Mouse (Mus musculus): ENCODE results near the gene Gdf9. TPM values are rescaled to one million over a fixed set of nuclear protein-coding genes. Genes with fewer than 3 reads are reported as not detected.

Gene Gdf9
- polyA plus RNA-seq, 1 experiment from 2014 or later, result 0.91 TPM

DNA sequence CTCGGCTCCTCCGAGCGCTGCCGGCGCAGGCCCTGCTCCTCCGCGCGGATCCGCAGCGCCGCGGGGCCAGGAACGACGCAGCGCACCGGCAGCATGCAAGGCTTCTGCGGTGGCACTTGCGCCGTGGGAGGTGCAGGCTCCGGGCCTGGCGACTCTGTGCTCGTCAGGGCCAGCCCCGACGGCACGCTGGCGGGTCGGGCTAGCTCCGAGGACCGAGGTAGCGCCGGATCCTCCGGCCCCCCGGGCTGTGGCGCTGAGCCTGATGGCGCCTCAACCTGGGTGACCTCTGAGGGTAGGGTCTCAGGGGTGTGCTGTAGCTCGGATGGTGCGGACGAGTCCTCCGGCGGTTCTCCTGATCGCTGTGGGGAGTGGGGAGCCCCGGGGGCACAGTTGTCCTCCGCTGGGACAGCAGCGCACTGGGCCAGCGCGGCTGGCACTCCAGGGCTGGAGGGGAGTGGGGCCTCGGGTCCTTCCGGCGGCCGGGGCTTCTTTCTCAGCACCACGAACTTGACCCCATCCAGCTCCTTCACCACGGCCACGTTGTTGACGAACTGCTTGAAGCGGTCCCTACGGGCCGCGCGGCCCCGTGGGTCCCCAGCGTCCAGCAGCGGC lies 48.5 kb downstream of the Gdf9 start:
- no peak for ATAC-seq (ENCODE audit: extremely low read depth, insufficient number of reproducible peaks, low FRiP score, low TSS enrichment)
- Histone ChIP-seq H3K27me3 (replicated peaks) (peaks cover 77% of the 10 kb centered on the region), H3K4me1 (peaks cover 26% of the 10 kb centered on the region), H3K36me3 (no peaks in the 10 kb centered on the region), H3K27ac (replicated peaks) (no peak overlapping the region), H3K4me3 (peak overlapping the region; percentile 61), H3K9me3 (no peaks in the 10 kb centered on the region), H3K4me2 (peak overlapping the region; percentile 92), H3K9ac (peak overlapping the region; percentile 74)
- 1% methylated on average over 62 of the region's 62 CpGs for WGBS

- Histone ChIP-seq H3K27ac (replicated peaks) (no peak within 1 kb of the TSS), H3K4me1 (peaks cover 26% of the 10 kb centered on the region), H3K4me2 (peak within 1 kb of the TSS; percentile 92), H3K9me3 (no peaks in the 10 kb centered on the region), H3K36me3 (no peaks in the 10 kb centered on the region), H3K27me3 (replicated peaks) (peaks cover 71% of the 10 kb centered on the region), H3K9ac (peak within 1 kb of the TSS; percentile 74), H3K4me3 (peak within 1 kb of the TSS; percentile 61)
- no peak for ATAC-seq (ENCODE audit: extremely low read depth, insufficient number of reproducible peaks, low FRiP score, low TSS enrichment)
- WGBS, result 3% methylated on average over 40 of the region's 40 CpGs
Measured at GRCm38 (mm10) chr11:53479783-53480301, 49.0 kb downstream of the Gdf9 start, which contains the start of the genes Gm9945 and Sowaha. Gene Gm9945, plus strand, starts transcription at chr11:53480166. Gene Sowaha, minus strand, starts transcription at chr11:53480274.

GRCm38 (mm10) chr11:53481088-53481730 lies 50.4 kb downstream of the Gdf9 start:
- H3K27me3 ChIP-seq (replicated peaks), result peaks cover 60% of the 10 kb centered on the region
- no peak overlapping the region for H3K27ac ChIP-seq (replicated peaks)
- no peak overlapping the region for H3K4me2 ChIP-seq
- no peaks in the 10 kb centered on the region for H3K36me3 ChIP-seq
- 68% methylated on average over 4 of the region's 4 CpGs for WGBS
- H3K4me1 ChIP-seq, result peaks cover 26% of the 10 kb centered on the region
- H3K4me3 ChIP-seq, result no peak overlapping the region
- H3K9me3 ChIP-seq, result no peaks in the 10 kb centered on the region
- ATAC-seq (ENCODE audit: extremely low read depth, insufficient number of reproducible peaks, low FRiP score, low TSS enrichment), result no peak
- H3K9ac ChIP-seq, result no peak overlapping the region

- H3K4me1 ChIP-seq, result peaks cover 35% of the 10 kb centered on the region
- H3K4me2 ChIP-seq, result no peak overlapping the region
- peak overlapping the region; percentile 17; the same call in 1 of the 2 replicates for H3K27ac ChIP-seq (replicated peaks)
- no peak overlapping the region for H3K4me3 ChIP-seq
- no peaks in the 10 kb centered on the region for H3K36me3 ChIP-seq
- H3K27me3 ChIP-seq (replicated peaks), result peaks cover 62% of the 10 kb centered on the region
- H3K9ac ChIP-seq, result no peak overlapping the region
- 45% methylated on average over 9 of the region's 9 CpGs for WGBS
- no peak for ATAC-seq (ENCODE audit: extremely low read depth, insufficient number of reproducible peaks, low FRiP score, low TSS enrichment)
- H3K9me3 ChIP-seq, result no peaks in the 10 kb centered on the region
Measured at GRCm38 (mm10) chr11:53483159-53483891, 52.5 kb downstream of the Gdf9 start.

GRCm38 (mm10) chr11:53485719-53486118 lies 54.9 kb downstream of the Gdf9 start:
- Histone ChIP-seq H3K4me2 (no peak overlapping the region), H3K4me1 (peaks cover 11% of the 10 kb centered on the region), H3K9me3 (0 out of 2 replicates have a peak, but pooled peaks cover 3% of the 10 kb centered on the region), H3K36me3 (no peaks in the 10 kb centered on the region), H3K9ac (no peak overlapping the region), H3K27me3 (replicated peaks) (peaks cover 38% of the 10 kb centered on the region), H3K4me3 (no peak overlapping the region), H3K27ac (replicated peaks) (no peak overlapping the region)
- ATAC-seq (ENCODE audit: extremely low read depth, insufficient number of reproducible peaks, low FRiP score, low TSS enrichment), result no peak
- 35% methylated on average over 3 of the region's 3 CpGs for WGBS

DNA sequence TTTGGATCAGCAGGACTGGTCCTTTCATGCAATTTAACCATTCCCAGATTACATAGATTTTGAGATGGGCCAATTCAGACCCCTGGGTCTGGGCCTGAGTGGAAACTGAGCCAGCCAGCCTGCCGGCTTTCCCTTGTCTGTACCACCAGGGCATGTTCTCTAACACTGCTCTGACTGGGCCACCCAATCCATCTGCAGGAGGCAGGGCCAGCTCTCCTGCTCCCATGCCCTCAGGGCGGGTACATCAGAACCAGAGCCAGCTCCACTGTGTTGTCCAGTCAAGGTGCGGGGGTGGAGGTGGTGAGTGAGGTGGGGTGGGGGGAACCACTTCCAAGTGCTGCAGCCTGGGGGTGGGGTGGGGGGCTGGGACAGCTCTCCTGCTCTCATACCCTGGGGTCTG lies 55.5 kb downstream of the Gdf9 start:
- H3K4me3 ChIP-seq, result no peak overlapping the region
- H3K4me1 ChIP-seq, result peaks cover 10% of the 10 kb centered on the region
- 0 out of 2 replicates have a peak, but pooled peaks cover 3% of the 10 kb centered on the region for H3K9me3 ChIP-seq
- no peak overlapping the region for H3K4me2 ChIP-seq
- peaks cover 32% of the 10 kb centered on the region for H3K27me3 ChIP-seq (replicated peaks)
- WGBS, result 73% methylated on average over 3 of the region's 3 CpGs
- ATAC-seq (ENCODE audit: extremely low read depth, insufficient number of reproducible peaks, low FRiP score, low TSS enrichment), result no peak
- no peak overlapping the region for H3K9ac ChIP-seq
- H3K36me3 ChIP-seq, result no peaks in the 10 kb centered on the region
- H3K27ac ChIP-seq (replicated peaks), result no peak overlapping the region

GRCm38 (mm10) chr11:53486822-53487594 lies 56.2 kb downstream of the Gdf9 start:
- Histone ChIP-seq H3K4me2 (peak overlapping the region; percentile 66), H3K27ac (replicated peaks) (no peak overlapping the region), H3K9me3 (0 out of 2 replicates have a peak, but pooled peaks cover 3% of the 10 kb centered on the region), H3K27me3 (replicated peaks) (peaks cover 25% of the 10 kb centered on the region), H3K4me1 (peaks cover 16% of the 10 kb centered on the region), H3K9ac (peak overlapping the region; percentile 33; the same call in 1 of the 2 replicates), H3K36me3 (no peaks in the 10 kb centered on the region), H3K4me3 (peak overlapping the region; percentile 35)
- WGBS, result 8% methylated on average over 27 of the region's 27 CpGs
- ATAC-seq (ENCODE audit: extremely low read depth, insufficient number of reproducible peaks, low FRiP score, low TSS enrichment), result no peak

Small RNA genes within 50 kb of the gene (microRNA-seq; reads per million reads assigned to microRNA genes)
- not detected for gene Mir6920

Other genes with a start within 250 kb of the Gdf9 start
- 61.3 and 63.2 TPM in 2 replicates for gene Hspa4, start 130.6 kb upstream of the Gdf9 start, polyA plus RNA-seq (2015; fragmentation: Nextera tagmentation; extraction: Ambion mirVana)
- gene Zcchc10, start 106.3 kb upstream of the Gdf9 start, polyA plus RNA-seq (2015; fragmentation: Nextera tagmentation; extraction: Ambion mirVana), result 13.6 and 15.8 TPM in 2 replicates
- gene Aff4, start 80.2 kb upstream of the Gdf9 start, polyA plus RNA-seq (2015; fragmentation: Nextera tagmentation; extraction: Ambion mirVana), result 31.2 and 38.7 TPM in 2 replicates
- gene Leap2, start 7.9 kb upstream of the Gdf9 start, polyA plus RNA-seq (2015; fragmentation: Nextera tagmentation; extraction: Ambion mirVana), result 0.51 TPM in 2 replicates
- gene Uqcrq, start 192 bp upstream of the Gdf9 start, polyA plus RNA-seq (2015; fragmentation: Nextera tagmentation; extraction: Ambion mirVana), result 1,048 and 1,267 TPM in 2 replicates
- 0.09 and 0.14 TPM in 2 replicates for gene Gm10447, start 26.1 kb downstream of the Gdf9 start, polyA plus RNA-seq (2015; fragmentation: Nextera tagmentation; extraction: Ambion mirVana)
- gene Shroom1, start 26.2 kb downstream of the Gdf9 start, polyA plus RNA-seq (2015; fragmentation: Nextera tagmentation; extraction: Ambion mirVana), result 3.0 TPM in 2 replicates
- gene Gm9837, start 39.5 kb downstream of the Gdf9 start, polyA plus RNA-seq (2015; fragmentation: Nextera tagmentation; extraction: Ambion mirVana), result not detected in 2 replicates
- not detected in 2 replicates for gene Gm9945, start 49.1 kb downstream of the Gdf9 start, polyA plus RNA-seq (2015; fragmentation: Nextera tagmentation; extraction: Ambion mirVana)
- gene Sowaha, start 49.3 kb downstream of the Gdf9 start, polyA plus RNA-seq (2015; fragmentation: Nextera tagmentation; extraction: Ambion mirVana), result 0.27 and 0.47 TPM in 2 replicates
- gene Sept8, start 88.2 kb downstream of the Gdf9 start, polyA plus RNA-seq (2015; fragmentation: Nextera tagmentation; extraction: Ambion mirVana), result 18.0 and 18.3 TPM in 2 replicates
- 37.3 and 41.5 TPM in 2 replicates for gene Kif3a, start 136.4 kb downstream of the Gdf9 start, polyA plus RNA-seq (2015; fragmentation: Nextera tagmentation; extraction: Ambion mirVana)
- 0.40 and 0.79 TPM in 2 replicates for gene Il4, start 187.6 kb downstream of the Gdf9 start, polyA plus RNA-seq (2015; fragmentation: Nextera tagmentation; extraction: Ambion mirVana)
- gene Il13, start 203.7 kb downstream of the Gdf9 start, polyA plus RNA-seq (2015; fragmentation: Nextera tagmentation; extraction: Ambion mirVana), result not detected in 2 replicates